Mouse (Mus musculus) E14TG2a.4 (cell line): Measurements from ENCODE around the gene 1700109H08Rik.

Source experiments
- CTCF ChIP-seq: conservative IDR thresholded peaks from 2 replicates; pipeline ENCODE4 v1.5.1; 2014; ENCODE audit warnings: low read length
- POU5F1 ChIP-seq: IDR thresholded peaks from 2 replicates; pipeline ENCODE4 v1.6.1; 2014; ENCODE audit warnings: low read length, borderline replicate concordance

DNA sequence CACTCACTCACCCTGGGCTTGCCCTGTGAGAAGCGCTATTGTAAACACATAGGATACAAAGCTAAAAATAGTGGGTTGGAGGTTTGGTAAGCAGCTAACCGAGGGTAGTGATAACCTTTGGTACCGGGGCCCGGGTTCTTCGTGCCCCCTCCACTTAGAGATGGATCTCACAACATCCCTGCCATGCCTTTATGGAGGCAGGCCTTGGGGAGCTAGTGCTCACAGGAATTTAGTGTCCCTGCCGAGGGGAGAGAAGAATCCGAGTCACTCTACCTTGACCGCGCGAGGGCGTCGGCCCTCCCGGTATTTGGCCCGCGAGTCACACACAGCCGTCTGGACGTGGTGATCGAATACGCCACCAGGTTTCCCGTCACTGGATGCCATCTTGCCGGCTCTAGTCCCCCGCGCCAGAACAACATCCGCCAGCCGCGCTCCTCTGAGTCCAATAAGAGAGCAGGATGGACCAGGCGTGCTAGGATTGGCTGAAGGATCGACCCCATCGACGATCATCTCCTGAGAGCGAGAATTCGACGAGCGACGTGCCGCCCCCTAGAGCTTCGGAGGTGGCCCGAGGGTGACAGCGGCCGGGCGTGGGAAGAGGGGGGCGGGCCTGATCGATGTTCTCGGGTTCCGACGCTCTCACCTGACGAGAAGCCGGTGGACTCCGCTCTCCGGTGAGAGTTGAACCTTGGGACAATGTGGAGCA is 24.5 kb downstream of the 1700109H08Rik start, which contains the start of gene Pex1:
- TF ChIP-seq CTCF (no peak), POU5F1 (no peak)
